Mouse (Mus musculus): ENCODE measurements around the gene Slc22a21. TPM values are rescaled to one million over a fixed set of nuclear protein-coding genes. Genes with fewer than 3 reads are reported as not detected.

Slc22a21 gene
- polyA plus RNA-seq, 1 experiment from 2014 or later: 2.1 TPM

DNA sequence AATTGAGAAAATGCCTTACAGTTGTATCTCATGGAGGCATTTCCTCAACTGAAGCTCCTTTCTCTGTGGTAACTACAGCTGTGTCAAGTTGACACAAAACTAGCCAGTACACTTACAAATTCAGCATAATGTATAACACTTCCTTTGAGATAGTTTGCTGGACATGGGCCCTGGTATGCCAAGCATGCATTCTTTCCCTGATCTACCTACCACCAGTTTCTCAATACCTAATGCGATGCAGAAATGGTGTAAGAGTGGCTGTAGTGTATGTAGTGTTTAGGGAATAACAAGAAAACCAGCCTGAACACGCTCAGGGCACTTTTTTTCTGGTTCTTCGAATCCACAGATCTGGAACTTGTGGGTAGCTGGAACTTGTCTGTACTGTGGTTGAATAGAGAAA, 51.5 kb downstream of the Slc22a21 start:
- no peak for ATAC-seq (replicated peaks)
- WGBS: 83% methylated on average over 3 of the region's 3 CpGs

DNA sequence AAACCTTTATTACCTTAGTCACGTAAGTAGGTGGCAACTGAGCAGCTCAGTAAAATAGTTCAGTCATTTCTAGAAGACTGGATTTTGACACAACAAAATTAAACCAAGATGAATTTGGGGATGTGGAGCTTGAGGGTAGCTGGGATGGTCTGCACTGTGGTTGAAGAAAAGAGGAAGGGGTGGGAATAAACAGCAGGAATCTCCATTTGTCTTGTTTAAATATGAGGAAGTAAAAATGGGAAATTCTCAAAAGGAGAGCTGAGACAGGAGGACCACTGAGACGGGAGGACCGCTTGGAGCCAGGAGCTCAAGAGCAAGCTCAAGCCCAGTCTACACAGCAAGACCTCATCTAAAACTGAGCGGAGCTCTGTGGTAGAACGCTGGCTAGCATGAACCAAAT, 53.8 kb downstream of the Slc22a21 start:
- Histone ChIP-seq H3K9ac (no peak overlapping the region), H3K9me3 (no peaks in the 10 kb centered on the region), H3K27ac (no peak overlapping the region), H3K4me3 (no peak overlapping the region), H3K36me3 (replicated peaks) (no peaks in the 10 kb centered on the region), H3K27me3 (replicated peaks) (no peaks in the 10 kb centered on the region), H3K4me2 (no peak overlapping the region), H3K4me1 (no peaks in the 10 kb centered on the region)
- no peak for ATAC-seq (replicated peaks)
- WGBS: 96% methylated on average over 5 of the region's 5 CpGs

More for the DNA sequence above, 51.5 kb downstream of the Slc22a21 start:
- Histone ChIP-seq H3K4me2 (no peak overlapping the region), H3K36me3 (replicated peaks) (no peaks in the 10 kb centered on the region), H3K9ac (no peak overlapping the region), H3K4me1 (no peaks in the 10 kb centered on the region), H3K27me3 (replicated peaks) (no peaks in the 10 kb centered on the region), H3K27ac (no peak overlapping the region), H3K4me3 (no peak overlapping the region), H3K9me3 (no peaks in the 10 kb centered on the region)

- Histone ChIP-seq H3K4me3 (no peak overlapping the region), H3K4me1 (no peaks in the 10 kb centered on the region), H3K27me3 (replicated peaks) (no peaks in the 10 kb centered on the region), H3K36me3 (replicated peaks) (no peaks in the 10 kb centered on the region), H3K9ac (no peak overlapping the region), H3K9me3 (no peaks in the 10 kb centered on the region), H3K4me2 (no peak overlapping the region), H3K27ac (no peak overlapping the region)
- 95% methylated on average over 4 of the region's 4 CpGs for WGBS
- no peak for ATAC-seq (replicated peaks)
Observed at GRCm38 (mm10) chr11:53918851-53919250, 61.3 kb downstream of the Slc22a21 start.

DNA sequence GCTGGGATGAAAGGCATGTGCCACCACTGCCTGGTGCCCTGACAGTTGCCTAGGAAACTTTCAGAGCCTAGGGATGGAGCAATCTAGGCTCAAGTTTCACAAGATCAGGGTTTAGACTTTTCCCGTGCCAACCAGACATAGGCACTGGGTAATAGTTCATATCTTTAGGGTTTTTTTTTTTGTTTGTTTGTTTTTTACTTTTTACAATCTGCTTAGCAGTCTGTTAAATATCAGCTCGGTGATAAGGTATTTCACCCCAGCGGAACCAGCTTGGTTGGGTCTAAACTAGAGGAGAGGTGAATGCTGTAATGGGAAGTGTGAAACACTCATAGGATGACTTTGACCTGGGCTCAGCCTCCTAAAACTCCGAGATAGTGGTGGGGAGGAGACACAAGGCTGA, 69.1 kb downstream of the Slc22a21 start:
- Histone ChIP-seq H3K9ac (no peak overlapping the region), H3K36me3 (replicated peaks) (no peaks in the 10 kb centered on the region), H3K27ac (no peak overlapping the region), H3K4me2 (no peak overlapping the region), H3K9me3 (no peaks in the 10 kb centered on the region), H3K27me3 (replicated peaks) (no peaks in the 10 kb centered on the region), H3K4me3 (no peak overlapping the region), H3K4me1 (no peaks in the 10 kb centered on the region)
- 87% methylated on average over 4 of the region's 4 CpGs for WGBS
- ATAC-seq (replicated peaks): no peak

- no peaks in the 10 kb centered on the region for H3K27me3 ChIP-seq (replicated peaks)
- H3K27ac ChIP-seq: no peak overlapping the region
- H3K4me3 ChIP-seq: no peak overlapping the region
- H3K36me3 ChIP-seq (replicated peaks): no peaks in the 10 kb centered on the region
- H3K4me2 ChIP-seq: no peak overlapping the region
- H3K4me1 ChIP-seq: no peaks in the 10 kb centered on the region
- 93% methylated on average over 8 of the region's 8 CpGs for WGBS
- H3K9me3 ChIP-seq: no peaks in the 10 kb centered on the region
- no peak for ATAC-seq (replicated peaks)
- H3K9ac ChIP-seq: no peak overlapping the region
Observed at GRCm38 (mm10) chr11:53908686-53909085, 71.4 kb downstream of the Slc22a21 start.

DNA sequence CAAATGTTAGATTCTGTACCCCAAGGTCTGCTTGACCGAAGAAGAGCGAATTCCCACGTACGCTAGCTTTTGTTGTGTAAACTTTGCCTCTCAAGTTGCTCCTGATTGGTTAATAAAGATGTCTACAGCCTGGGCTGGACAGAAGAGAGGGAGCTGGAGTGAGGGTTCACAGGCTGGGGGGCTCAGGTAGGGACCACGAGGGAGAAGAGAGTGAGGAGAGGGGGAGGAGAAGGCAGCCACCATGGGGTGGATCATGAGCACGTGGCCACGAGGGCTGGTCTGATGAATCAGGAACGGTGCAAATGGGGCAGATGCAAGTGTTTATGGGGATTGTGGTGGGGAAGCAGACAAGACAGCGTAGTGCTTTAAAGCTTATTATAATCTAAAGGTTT, 75.6 kb downstream of the Slc22a21 start:
- H3K27me3 ChIP-seq (replicated peaks): no peaks in the 10 kb centered on the region
- H3K4me2 ChIP-seq: no peak overlapping the region
- no peak for ATAC-seq (replicated peaks)
- no peaks in the 10 kb centered on the region for H3K4me1 ChIP-seq
- 79% methylated on average over 9 of the region's 9 CpGs for WGBS
- H3K4me3 ChIP-seq: no peak overlapping the region
- no peak overlapping the region for H3K27ac ChIP-seq
- no peaks in the 10 kb centered on the region for H3K36me3 ChIP-seq (replicated peaks)
- H3K9me3 ChIP-seq: no peaks in the 10 kb centered on the region
- H3K9ac ChIP-seq: no peak overlapping the region

- Histone ChIP-seq H3K4me1 (no peaks in the 10 kb centered on the region), H3K27ac (no peak overlapping the region), H3K27me3 (replicated peaks) (no peaks in the 10 kb centered on the region), H3K9me3 (no peaks in the 10 kb centered on the region), H3K4me2 (no peak overlapping the region), H3K4me3 (no peak overlapping the region), H3K9ac (no peak overlapping the region), H3K36me3 (replicated peaks) (no peaks in the 10 kb centered on the region)
- ATAC-seq (replicated peaks): no peak
- 49% methylated on average over 16 of the region's 16 CpGs for WGBS
Observed at GRCm38 (mm10) chr11:53903781-53904533, 76.2 kb downstream of the Slc22a21 start.

- no peak overlapping the region for H3K4me2 ChIP-seq
- H3K9me3 ChIP-seq: no peaks in the 10 kb centered on the region
- no peaks in the 10 kb centered on the region for H3K4me1 ChIP-seq
- H3K36me3 ChIP-seq (replicated peaks): no peaks in the 10 kb centered on the region
- H3K9ac ChIP-seq: no peak overlapping the region
- no peak overlapping the region for H3K4me3 ChIP-seq
- WGBS: 94% methylated on average over 14 of the region's 14 CpGs
- no peaks in the 10 kb centered on the region for H3K27me3 ChIP-seq (replicated peaks)
- no peak for ATAC-seq (replicated peaks)
- H3K27ac ChIP-seq: no peak overlapping the region
Observed at GRCm38 (mm10) chr11:53902741-53903140, 77.4 kb downstream of the Slc22a21 start.

GRCm38 (mm10) chr11:53900991-53901390, 79.1 kb downstream of the Slc22a21 start:
- 65% methylated on average over 1 of the region's 1 CpGs for WGBS
- no peak for ATAC-seq (replicated peaks)
- Histone ChIP-seq H3K36me3 (replicated peaks) (no peaks in the 10 kb centered on the region), H3K4me1 (no peaks in the 10 kb centered on the region), H3K27me3 (replicated peaks) (no peaks in the 10 kb centered on the region), H3K4me2 (no peak overlapping the region), H3K27ac (no peak overlapping the region), H3K9ac (no peak overlapping the region), H3K4me3 (no peak overlapping the region), H3K9me3 (no peaks in the 10 kb centered on the region)

- H3K4me3 ChIP-seq: no peak overlapping the region
- H3K4me2 ChIP-seq: no peak overlapping the region
- 87% methylated on average over 6 of the region's 6 CpGs for WGBS
- ATAC-seq (replicated peaks): no peak
- H3K9ac ChIP-seq: no peak overlapping the region
- H3K4me1 ChIP-seq: no peaks in the 10 kb centered on the region
- H3K27ac ChIP-seq: no peak overlapping the region
- H3K9me3 ChIP-seq: no peaks in the 10 kb centered on the region
- no peaks in the 10 kb centered on the region for H3K36me3 ChIP-seq (replicated peaks)
- no peaks in the 10 kb centered on the region for H3K27me3 ChIP-seq (replicated peaks)
Observed at GRCm38 (mm10) chr11:53899981-53900380, 80.2 kb downstream of the Slc22a21 start.

Other genes starting within 250 kb of the Slc22a21 start
- 2.6 and 3.1 TPM in 2 replicates for gene Irf1, start 210.3 kb downstream of the Slc22a21 start, polyA plus RNA-seq (2015; fragmentation: Nextera tagmentation; extraction: Ambion mirVana)
- not detected in 2 replicates for gene Gm17334, start 207.1 kb downstream of the Slc22a21 start, polyA plus RNA-seq (2015; fragmentation: Nextera tagmentation; extraction: Ambion mirVana)
- gene Gm12216, start 121.1 kb downstream of the Slc22a21 start, polyA plus RNA-seq (2015; fragmentation: Nextera tagmentation; extraction: Ambion mirVana): 0.26 and 0.27 TPM in 2 replicates
- 10.6 and 11.3 TPM in 2 replicates for gene Slc22a5, start 88.7 kb downstream of the Slc22a21 start, polyA plus RNA-seq (2015; fragmentation: Nextera tagmentation; extraction: Ambion mirVana)
- 3.3 and 4.0 TPM in 2 replicates for gene Slc22a4, start 47.8 kb upstream of the Slc22a21 start, polyA plus RNA-seq (2015; fragmentation: Nextera tagmentation; extraction: Ambion mirVana)
- gene Pdlim4, start 88.7 kb upstream of the Slc22a21 start, polyA plus RNA-seq (2015; fragmentation: Nextera tagmentation; extraction: Ambion mirVana): 22.3 and 26.8 TPM in 2 replicates
- gene P4ha2, start 119.8 kb upstream of the Slc22a21 start, polyA plus RNA-seq (2015; fragmentation: Nextera tagmentation; extraction: Ambion mirVana): 10.0 and 10.3 TPM in 2 replicates

All from midbrain, embryonic 15.5 days (tissue).